Comparison of ENCODE assay signal across 9 mouse cellular contexts in genomic region chr8:122018046-122018831, GRCm38 (mm10).
DNase-seq lines count a peak whose midpoint lies in the region; ATAC-seq and TF ChIP-seq lines count a peak whose summit lies in the region.
"Had no signal": no experiment of that assay in that cellular context is flagged by ENCODE, and none has a peak within 500 bp of the region (broad histone marks: within the 10 kb centered on the region; RNA-seq: fewer than 3 reads in every experiment).

No protein-coding gene starts in this region.

- peak; percentile 53; the same call in 1 of the 2 replicates for TF ChIP-seq EP300 in lung, postnatal 0 days (IDR thresholded peaks at IDR 0.05)

- intact Hi-C loops in gastrocnemius, adult 2 months (cut with DNase I) = no loop called here

- H3K4me3 ChIP-seq in kidney, embryonic 14.5 days (ENCODE audit: low read length) = no peak overlapping the region
- H3K4me3 ChIP-seq in gastrocnemius, adult 2 months = no peak overlapping the region
- no peak overlapping the region for H3K4me3 ChIP-seq in heart, embryonic 16.5 days (ENCODE audit: low read length)
- H3K4me3 ChIP-seq in lung, postnatal 0 days (ENCODE audit: low read depth, low read length) = no peak overlapping the region
- H3K4me3 ChIP-seq: myocyte had no signal

- H3K36me3 ChIP-seq in kidney, embryonic 14.5 days (ENCODE audit: control insufficient read depth, insufficient read depth, low read length) = peaks cover 25% of the 10 kb centered on the region; the same call in 1 of the 2 replicates
- no peaks in the 10 kb centered on the region for H3K36me3 ChIP-seq in heart, embryonic 16.5 days (ENCODE audit: control insufficient read depth, insufficient read depth)
- H3K36me3 ChIP-seq in lung, postnatal 0 days (ENCODE audit: insufficient read depth, low read length) = no peaks in the 10 kb centered on the region

- H3K4me1 ChIP-seq in kidney, embryonic 14.5 days (ENCODE audit: control insufficient read depth, insufficient read depth, low read length) = no peaks in the 10 kb centered on the region
- H3K4me1 ChIP-seq in heart, embryonic 16.5 days (ENCODE audit: control insufficient read depth, insufficient read depth, low read length) = peaks cover 38% of the 10 kb centered on the region
- peaks cover 7% of the 10 kb centered on the region; the same call in 1 of the 2 replicates for H3K4me1 ChIP-seq in lung, postnatal 0 days (ENCODE audit: insufficient read depth, low read depth, low read length)

- ATAC-seq in kidney, embryonic 14.5 days (ENCODE audit: low FRiP score, low TSS enrichment) = no peak
- ATAC-seq in heart, embryonic 16.5 days (replicated peaks; ENCODE audit: extremely low read depth, insufficient read depth, low FRiP score) = peak; percentile 60; the same call in 1 of the 2 replicates
- peak; percentile 60 for ATAC-seq in lung, postnatal 0 days
- ATAC-seq: Patski had no signal

- H3K9me3 ChIP-seq in kidney, embryonic 14.5 days (ENCODE audit: control insufficient read depth, low read length) = no peaks in the 10 kb centered on the region
- H3K9me3 ChIP-seq in heart, embryonic 16.5 days (replicated peaks; ENCODE audit: control insufficient read depth, low read length) = no peaks in the 10 kb centered on the region
- H3K9me3 ChIP-seq in lung, postnatal 0 days (ENCODE audit: low read length) = no peaks in the 10 kb centered on the region

- 77% methylated on average over 22 of the region's 22 CpGs for WGBS in kidney, embryonic 14.5 days
- WGBS in heart, embryonic 16.5 days = 40% methylated on average over 22 of the region's 22 CpGs
- 51% methylated on average over 22 of the region's 22 CpGs for WGBS in lung, postnatal 0 days

- H3K27ac ChIP-seq in kidney, embryonic 14.5 days (ENCODE audit: low read depth, low read length) = no peak overlapping the region
- H3K27ac ChIP-seq in gastrocnemius, adult 2 months = peak overlapping the region; percentile 4; the same call in 1 of the 2 replicates
- peak overlapping the region; percentile 61 for H3K27ac ChIP-seq in heart, embryonic 16.5 days (ENCODE audit: low read length)
- H3K27ac ChIP-seq in lung, postnatal 0 days (ENCODE audit: low read length) = 0 out of 2 replicates have a peak overlapping the region, but pooled peaks have one; percentile 38

- no peak overlapping the region for H3K4me2 ChIP-seq in kidney, embryonic 14.5 days (replicated peaks; ENCODE audit: low read depth, low read length)
- peak overlapping the region; percentile 17; the same call in 1 of the 2 replicates for H3K4me2 ChIP-seq in heart, embryonic 16.5 days (ENCODE audit: low read depth, low read length)
- H3K4me2 ChIP-seq in lung, postnatal 0 days (replicated peaks; ENCODE audit: low read depth, low read length) = no peak overlapping the region

- no peak for TF ChIP-seq CTCF in gastrocnemius, adult 2 months (IDR thresholded peaks at IDR 0.05)
- no peak for TF ChIP-seq CTCF in lung, postnatal 0 days (IDR thresholded peaks at IDR 0.05)

- no peak overlapping the region for H3K9ac ChIP-seq in kidney, embryonic 14.5 days (ENCODE audit: low read depth, low read length)
- no peak overlapping the region for H3K9ac ChIP-seq in heart, embryonic 16.5 days (ENCODE audit: low read length)
- no peak overlapping the region for H3K9ac ChIP-seq in lung, postnatal 0 days (replicated peaks; ENCODE audit: low read depth)

- no peaks in the 10 kb centered on the region for H3K27me3 ChIP-seq in kidney, embryonic 14.5 days (ENCODE audit: control insufficient read depth, insufficient read depth, low read length)
- no peaks in the 10 kb centered on the region for H3K27me3 ChIP-seq in heart, embryonic 16.5 days (ENCODE audit: control insufficient read depth, insufficient read depth, low read length)
- H3K27me3 ChIP-seq in lung, postnatal 0 days (replicated peaks; ENCODE audit: insufficient read depth, low read length) = no peaks in the 10 kb centered on the region
- H3K27me3 ChIP-seq: Patski had no signal

- peak; percentile 4 to 21 for DNase-seq in kidney, postnatal 36 days
- DNase-seq in gastrocnemius, adult 2 months = peak; percentile 70
- DNase-seq in lung, postnatal 0 days (ENCODE audit: low spot score) = peak; percentile 89
- DNase-seq in thymus, postnatal 36 days = no peak
- no peak for DNase-seq in testis, postnatal 14 days (ENCODE audit: low spot score)

Comparison
In these comparisons a context has a peak if more than half of its experiments do, and no peak if none do; other contexts are left out.
1. DNase-seq: peak in kidney, postnatal 36 days (2 of 2), gastrocnemius, adult 2 months (single experiment) and lung, postnatal 0 days (single experiment); none in thymus, postnatal 36 days (0 of 2) and testis, postnatal 14 days (single experiment).